Mouse (Mus musculus): ENCODE data around the gene Myrf.
"Not testable (repeated sequence)": the region's sequence is repeated elsewhere in the genome, so short reads cannot be mapped to it uniquely, and the experiment has no call there.

Gene Myrf

DNA sequence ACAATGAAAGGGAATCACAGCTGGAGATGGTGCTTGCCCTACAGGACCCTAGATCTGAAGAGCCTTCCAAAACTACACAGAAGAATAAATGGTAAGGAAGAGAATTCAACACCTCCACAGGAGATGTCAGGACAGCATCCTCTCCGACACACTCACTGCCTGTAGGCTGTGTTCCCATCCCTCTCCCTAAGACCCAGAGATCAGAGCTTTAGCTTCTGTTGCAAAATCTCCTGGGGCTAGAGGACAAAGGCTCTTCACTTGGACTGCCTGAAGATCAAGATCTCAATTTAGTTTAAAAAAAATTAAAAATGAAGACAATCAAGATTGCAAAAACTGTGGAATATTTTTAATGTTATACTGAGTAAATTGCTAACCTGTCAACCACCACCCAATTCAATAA is 64.1 kb downstream of the Myrf start:
- DNase-seq (ENCODE audit: low read depth): no peak

DNA sequence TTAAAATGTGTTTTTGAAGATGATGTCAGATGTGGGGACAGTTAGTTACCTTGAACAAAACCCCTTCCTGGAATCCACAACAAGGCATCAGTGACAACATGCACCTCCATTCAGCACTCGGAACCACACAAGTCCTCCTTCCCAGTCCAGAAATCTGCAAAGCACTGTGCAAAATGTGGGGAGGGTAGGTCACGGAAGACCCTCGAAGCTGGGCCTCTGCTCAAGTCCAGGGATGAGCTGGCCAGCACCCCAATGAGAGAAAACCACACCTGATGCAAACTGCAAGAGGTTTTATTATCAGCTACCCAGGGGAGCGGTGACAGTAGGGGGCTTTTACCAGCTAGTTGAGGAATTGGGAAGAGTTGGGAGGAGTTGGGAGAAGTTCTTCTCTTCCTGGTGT is 65.6 kb downstream of the Myrf start:
- no peak for DNase-seq (ENCODE audit: low read depth)

GRCm38 (mm10) chr19:10173844-10174539 is 66.6 kb downstream of the Myrf start:
- no peak for DNase-seq (ENCODE audit: low read depth)

DNA sequence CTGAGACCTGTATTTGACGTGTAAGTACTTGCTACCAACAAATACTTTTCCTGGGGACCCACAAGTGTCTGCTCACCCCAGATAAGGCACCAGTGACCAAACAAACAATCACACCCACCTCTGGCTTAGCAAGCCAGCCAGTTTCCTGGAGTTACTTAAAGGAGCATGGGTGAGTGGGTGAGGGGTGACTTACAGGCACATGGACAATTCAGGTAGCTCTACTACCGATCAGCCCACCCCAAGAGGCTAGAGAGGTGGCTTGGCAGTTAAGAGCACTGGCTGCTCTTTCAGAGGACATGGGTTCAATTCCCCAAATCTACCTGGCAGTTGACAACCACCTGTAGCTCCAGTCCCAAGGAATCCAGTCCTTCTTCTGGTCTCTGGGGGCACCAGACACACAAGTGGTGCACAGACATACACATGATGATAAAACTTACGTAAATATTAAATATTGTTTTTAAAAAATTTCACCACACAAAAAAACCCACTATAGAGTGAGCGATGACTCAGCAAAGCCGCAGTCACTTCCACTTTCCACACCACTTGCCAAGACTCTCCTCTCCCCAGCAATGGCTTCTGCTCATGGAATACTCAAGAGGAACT is 67.3 kb downstream of the Myrf start:
- peak; percentile 73 for DNase-seq (ENCODE audit: low read depth)

DNA sequence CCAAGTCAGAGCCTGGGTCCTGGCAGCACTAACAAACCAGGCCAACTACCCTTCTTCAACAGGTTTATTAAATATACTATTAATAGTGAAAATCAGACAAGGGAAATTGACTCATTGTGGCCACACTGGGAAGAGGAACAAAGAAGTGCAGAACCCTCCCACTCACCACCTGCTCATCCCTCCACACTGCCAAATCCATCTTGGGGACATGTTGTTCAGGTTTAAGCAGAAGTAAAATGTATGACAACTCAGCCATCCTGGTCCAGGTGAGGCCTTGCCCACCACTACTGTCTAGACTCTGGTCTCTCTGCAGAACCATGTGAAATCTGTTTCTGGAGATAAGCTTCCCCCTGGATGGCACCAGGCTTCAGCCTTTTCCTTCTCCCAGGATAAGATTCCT is 68.7 kb downstream of the Myrf start:
- DNase-seq (ENCODE audit: low read depth): no peak

GRCm38 (mm10) chr19:10171359-10171758 is 69.2 kb downstream of the Myrf start:
- no peak for DNase-seq (ENCODE audit: low read depth)

GRCm38 (mm10) chr19:10170466-10170865 is 70.1 kb downstream of the Myrf start:
- DNase-seq (ENCODE audit: low read depth): no peak

DNA sequence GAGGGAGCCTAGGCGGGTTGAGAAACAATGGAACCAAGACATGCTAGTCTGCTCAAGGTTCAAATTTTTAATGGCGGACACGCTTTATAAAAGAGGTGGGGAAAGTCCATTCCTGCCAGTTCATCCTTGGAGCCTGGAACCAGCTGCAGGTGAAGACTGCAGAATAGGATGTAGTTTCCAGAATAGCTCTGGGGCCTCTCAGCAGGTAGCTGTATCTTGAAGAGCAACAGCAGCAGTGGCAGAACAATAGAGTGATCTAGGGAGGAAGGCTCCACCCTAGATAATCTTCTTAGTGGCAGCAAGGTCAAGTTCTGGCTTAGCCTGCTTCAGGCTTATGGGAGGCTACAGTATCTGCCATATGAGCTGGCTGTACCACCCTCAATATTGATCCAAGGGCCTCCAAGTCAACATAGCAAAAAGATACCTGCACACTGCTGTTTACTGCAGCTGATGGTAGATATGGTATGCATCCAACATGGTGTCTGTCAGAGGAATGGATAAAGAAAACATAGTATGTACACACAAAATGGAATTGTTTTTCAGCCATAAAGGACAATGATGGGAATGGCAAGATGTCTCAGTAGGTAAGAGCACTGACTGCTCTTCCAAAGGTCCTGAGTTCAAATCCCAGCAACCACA is 70.7 kb downstream of the Myrf start:
- not testable (repeated sequence) for DNase-seq (ENCODE audit: low read depth)

- no peak for DNase-seq (ENCODE audit: low read depth)
Observed at GRCm38 (mm10) chr19:10169179-10169578, 71.4 kb downstream of the Myrf start.

DNA sequence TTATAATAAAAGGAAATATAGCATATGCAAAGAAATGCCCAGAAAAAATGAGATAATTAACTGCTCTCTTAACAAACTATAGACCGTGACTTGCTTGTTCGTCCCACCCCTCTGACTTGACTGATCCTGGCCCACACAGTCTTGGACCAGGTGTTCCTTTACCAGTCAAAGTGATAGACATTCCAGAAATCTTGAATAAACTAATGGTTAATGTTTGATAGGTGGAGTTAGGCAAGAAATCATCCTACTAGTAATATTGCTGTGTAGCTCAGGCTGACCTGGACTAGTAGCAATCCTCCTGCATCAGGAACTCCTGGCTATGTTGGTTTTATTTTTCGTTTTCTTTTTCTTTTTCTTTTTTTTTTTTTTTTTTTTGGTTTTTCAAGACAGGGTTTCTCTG is 72.1 kb downstream of the Myrf start:
- DNase-seq (ENCODE audit: low read depth): no peak

DNA sequence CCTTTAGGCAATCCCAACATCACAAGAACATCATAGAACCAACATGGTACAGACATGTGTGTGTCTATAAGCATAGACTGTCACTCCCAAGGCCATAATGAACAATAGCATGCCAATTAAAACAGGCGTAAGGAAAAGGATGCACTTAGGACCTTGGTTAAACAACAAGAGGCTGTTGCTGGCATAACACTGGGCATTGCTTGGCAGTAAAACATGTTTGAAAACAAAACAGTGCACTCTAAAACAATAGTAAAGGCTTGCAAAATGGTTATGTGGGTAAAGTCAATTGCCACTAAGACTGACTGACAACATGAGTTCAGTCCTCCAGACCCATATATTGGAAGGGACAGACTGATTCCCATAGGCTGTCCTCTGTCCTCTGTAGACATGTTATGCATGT is 72.6 kb downstream of the Myrf start:
- DNase-seq (ENCODE audit: low read depth): no peak

GRCm38 (mm10) chr19:10167112-10167511 is 73.4 kb downstream of the Myrf start:
- no peak for DNase-seq (ENCODE audit: low read depth)

DNA sequence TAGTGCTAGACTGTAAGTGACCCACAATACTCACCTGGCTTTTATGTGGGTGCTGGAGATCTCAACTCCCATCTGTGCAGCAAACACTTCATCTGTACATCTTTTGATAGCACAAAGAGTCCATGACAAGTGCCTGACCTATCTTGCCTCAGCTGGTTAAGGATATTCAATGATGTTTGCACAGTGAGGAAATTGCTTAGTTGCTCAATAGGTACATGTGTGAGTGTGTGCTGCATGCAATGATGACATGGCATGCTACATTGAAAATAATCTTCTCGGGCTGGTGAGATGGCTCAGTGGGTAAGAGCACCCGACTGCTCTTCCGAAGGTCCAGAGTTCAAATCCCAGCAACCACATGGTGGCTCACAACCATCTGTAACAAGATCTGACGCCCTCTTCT is 74.6 kb downstream of the Myrf start:
- DNase-seq (ENCODE audit: low read depth): not testable (repeated sequence)

GRCm38 (mm10) chr19:10163896-10164295 is 76.7 kb downstream of the Myrf start:
- no peak for DNase-seq (ENCODE audit: low read depth)
